Mouse (Mus musculus) myocyte (in vitro differentiated cells): ENCODE measurements around the gene Cltrn. TPM values are rescaled to one million over a fixed set of nuclear protein-coding genes. Genes with fewer than 3 reads are reported as not detected.

ENCODE experiments used
- H3K27me3 ChIP-seq: one replicate; pipeline ENCODE4 v1.6.1; 2011; ENCODE audit not compliant: control insufficient read depth, insufficient read depth, insufficient read length
- H3K36me3 ChIP-seq: one replicate; pipeline ENCODE4 v1.6.1; 2011; ENCODE audit not compliant: control insufficient read depth, insufficient read depth
- H3K4me2 ChIP-seq: one replicate; pipeline ENCODE4 v1.6.1; 2011; ENCODE audit warnings: low read depth, control low read depth
- H3K4me3 ChIP-seq: one replicate; pipeline ENCODE4 v1.5.1; 2011; ENCODE audit warnings: mild to moderate bottlenecking, control low read depth, moderate library complexity
- H3K79me2 ChIP-seq: one replicate; pipeline ENCODE4 v1.6.1; 2011; ENCODE audit not compliant: control insufficient read depth, insufficient read depth
- H3ac ChIP-seq: one replicate; pipeline ENCODE4 v1.6.1; 2011; ENCODE audit not compliant: control insufficient read depth, insufficient read length
- CEBPB ChIP-seq: IDR thresholded peaks from 2 replicates; pipeline ENCODE4 v1.6.1; 2011; ENCODE audit warnings: mild to moderate bottlenecking, moderate library complexity; ENCODE audit not compliant: poor library complexity, insufficient read depth, severe bottlenecking
- E2F4 ChIP-seq: IDR thresholded peaks from one replicate; pipeline ENCODE4 v1.6.1; 2011; ENCODE audit warnings: mild to moderate bottlenecking, control low read depth, moderate library complexity; ENCODE audit not compliant: insufficient read depth
- MAX ChIP-seq: IDR thresholded peaks from one replicate; pipeline ENCODE4 v1.6.1; 2011; ENCODE audit warnings: low read depth, mild to moderate bottlenecking, control low read depth
- MYOD1 ChIP-seq, 3 experiments: IDR thresholded peaks; one replicate each; pipeline ENCODE4 v1.6.1; 2011; ENCODE audit warnings: control low read depth in 2 of 3, low read depth in 2 of 3, mild to moderate bottlenecking in 2 of 3, moderate library complexity in 1 of 3; ENCODE audit not compliant: insufficient read length in 2 of 3, control insufficient read depth in 1 of 3
- MYOG ChIP-seq, 3 experiments: IDR thresholded peaks; one replicate each; pipeline ENCODE4 v1.6.1; 2011; ENCODE audit warnings: control low read depth in 2 of 3, low read depth in 2 of 3, mild to moderate bottlenecking in 2 of 3; ENCODE audit not compliant: insufficient read length in 2 of 3, control insufficient read depth in 1 of 3, insufficient read depth in 1 of 3
- POLR2A ChIP-seq: IDR thresholded peaks from one replicate; pipeline ENCODE4 v1.6.1; 2011; ENCODE audit warnings: low read depth, mild to moderate bottlenecking, control low read depth, moderate library complexity; ENCODE audit not compliant: insufficient read length
- POLR2AphosphoS2 ChIP-seq: IDR thresholded peaks from one replicate; pipeline ENCODE4 v1.6.1; 2011; ENCODE audit warnings: low read depth, control low read depth; ENCODE audit not compliant: insufficient read length
- REST ChIP-seq: IDR thresholded peaks from one replicate; pipeline ENCODE4 v1.6.1; 2011; ENCODE audit warnings: mild to moderate bottlenecking, control low read depth, moderate library complexity; ENCODE audit not compliant: insufficient read depth, insufficient read length
- SRF ChIP-seq: IDR thresholded peaks from one replicate; pipeline ENCODE4 v1.6.1; 2011; ENCODE audit warnings: low read depth; ENCODE audit not compliant: control insufficient read depth, insufficient read length
- TCF12 ChIP-seq: IDR thresholded peaks from one replicate; pipeline ENCODE4 v1.6.1; 2011; ENCODE audit warnings: mild to moderate bottlenecking, control low read depth; ENCODE audit not compliant: poor library complexity, insufficient read depth, severe bottlenecking
- TCF3 ChIP-seq: IDR thresholded peaks from one replicate; pipeline ENCODE4 v1.6.1; 2011; ENCODE audit warnings: low read depth, control low read depth; ENCODE audit not compliant: insufficient read length
- USF1 ChIP-seq: IDR thresholded peaks from one replicate; pipeline ENCODE4 v1.6.1; 2011; ENCODE audit warnings: low read depth, mild to moderate bottlenecking, control low read depth, moderate library complexity
- polyA plus RNA-seq: library from polyadenylated mRNA; unstranded; fragments of >200 nt; fragmentation: generic; extraction: Trizol; gene quantifications from one replicate; pipeline ENCODE4 v1.2.1, GENCODE M21; 2012; ENCODE audit warnings: missing spikeins

The Cltrn gene
- not detected for polyA plus RNA-seq

DNA sequence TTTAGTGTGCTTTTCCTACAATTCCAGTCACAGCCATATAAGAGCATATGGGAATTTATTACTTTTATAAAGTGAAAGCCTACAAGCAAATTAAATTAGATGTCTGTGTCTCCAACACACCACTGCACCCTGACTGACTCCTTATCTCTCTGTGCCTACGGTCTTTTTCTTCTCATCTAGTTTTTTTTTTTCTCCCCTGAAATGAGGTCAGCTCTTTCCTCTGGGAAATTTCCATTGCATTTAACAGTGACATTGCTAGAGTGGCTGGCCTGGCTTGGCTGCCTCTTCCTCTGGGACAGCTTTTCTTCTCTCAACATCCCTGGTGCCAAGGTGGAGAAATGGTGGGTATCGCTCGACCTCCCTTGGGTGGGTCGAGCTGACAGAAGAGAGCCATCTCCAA, at the start of gene Cltrn:
TSS of gene Cltrn (plus strand) at position 249 of the 400 bp plus-strand sequence.
- H3K79me2 ChIP-seq: no peaks in the 10 kb centered on the region
- H3K27me3 ChIP-seq: no peaks in the 10 kb centered on the region
- TF ChIP-seq USF1 (no peak), CEBPB (no peak), POLR2AphosphoS2 (no peak), POLR2A (no peak), MYOD1 (IDR thresholded peaks at IDR 0.05; ENCODE audit: control insufficient read depth in 1 of 3, insufficient read length in 2 of 3, low read depth in 2 of 3) (no peak), TCF12 (no peak), SRF (no peak), TCF3 (no peak), REST (no peak), E2F4 (no peak), MAX (no peak), MYOG (IDR thresholded peaks at IDR 0.05; ENCODE audit: control insufficient read depth in 1 of 3, insufficient read depth in 1 of 3, insufficient read length in 2 of 3, low read depth in 2 of 3) (no peak)
- H3K36me3 ChIP-seq: no peaks in the 10 kb centered on the region
- H3K4me2 ChIP-seq: no peak within 1 kb of the TSS
- no peak within 1 kb of the TSS for H3K4me3 ChIP-seq
- no peak within 1 kb of the TSS for H3ac ChIP-seq

DNA sequence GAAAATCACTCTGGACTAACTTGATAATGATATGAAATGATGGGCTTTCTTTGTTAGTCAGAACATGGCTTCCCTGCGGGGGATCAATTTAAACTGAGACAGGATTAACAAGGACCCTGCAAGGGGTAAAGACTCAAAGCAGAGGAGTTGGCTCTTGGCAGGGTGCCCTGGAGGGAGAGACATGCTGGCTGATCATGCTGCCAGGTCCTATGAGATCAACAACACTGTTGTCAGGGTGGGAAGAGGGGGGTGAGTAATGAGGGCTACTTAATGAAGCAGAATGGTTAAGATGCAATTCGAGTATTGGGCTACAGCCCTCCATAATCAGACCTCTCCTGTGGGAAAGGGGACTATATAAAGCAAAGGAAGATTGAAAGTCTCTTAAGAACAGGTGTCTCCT, 49.7 kb upstream of the Cltrn start:
- Histone ChIP-seq H3K79me2 (no peaks in the 10 kb centered on the region), H3K4me2 (no peak overlapping the region), H3K36me3 (no peaks in the 10 kb centered on the region), H3K4me3 (no peak overlapping the region), H3ac (no peak overlapping the region), H3K27me3 (no peaks in the 10 kb centered on the region)
- TF ChIP-seq POLR2AphosphoS2 (no peak), TCF12 (no peak), POLR2A (no peak), USF1 (no peak), MAX (no peak), REST (no peak), MYOD1 (IDR thresholded peaks at IDR 0.05; ENCODE audit: control insufficient read depth in 1 of 3, insufficient read length in 2 of 3, low read depth in 2 of 3) (no peak), MYOG (IDR thresholded peaks at IDR 0.05; ENCODE audit: control insufficient read depth in 1 of 3, insufficient read depth in 1 of 3, insufficient read length in 2 of 3, low read depth in 2 of 3) (no peak), E2F4 (no peak), TCF3 (no peak), CEBPB (no peak), SRF (no peak)

DNA sequence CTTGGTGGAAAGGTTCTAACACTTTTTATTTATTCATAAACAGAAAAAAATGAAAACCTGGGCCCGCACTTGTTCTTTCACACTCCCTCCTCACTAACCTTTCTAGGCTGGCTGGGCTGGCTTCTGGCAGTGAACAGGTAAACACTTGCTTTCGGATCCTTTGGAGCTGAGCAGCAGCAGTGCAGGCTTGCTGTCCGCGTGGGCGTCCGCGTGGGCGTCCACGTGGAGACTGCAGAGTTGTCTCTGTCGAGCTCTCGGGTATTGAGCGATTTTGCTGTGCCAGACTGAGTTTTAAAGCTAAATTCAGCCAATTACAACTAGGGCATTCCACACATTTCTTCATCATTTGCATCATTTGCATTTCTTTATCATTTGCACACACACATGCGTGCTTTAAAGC, 46.6 kb upstream of the Cltrn start:
- Histone ChIP-seq H3ac (no peak overlapping the region), H3K4me2 (no peak overlapping the region), H3K36me3 (no peaks in the 10 kb centered on the region), H3K27me3 (no peaks in the 10 kb centered on the region), H3K79me2 (no peaks in the 10 kb centered on the region), H3K4me3 (no peak overlapping the region)
- no peak for TF ChIP-seq MYOD1 (IDR thresholded peaks at IDR 0.05; ENCODE audit: control insufficient read depth in 1 of 3, insufficient read length in 2 of 3, low read depth in 2 of 3)
- TF ChIP-seq POLR2A: no peak
- no peak for TF ChIP-seq TCF12
- no peak for TF ChIP-seq SRF
- TF ChIP-seq TCF3: no peak
- no peak for TF ChIP-seq REST
- TF ChIP-seq CEBPB: no peak
- no peak for TF ChIP-seq POLR2AphosphoS2
- TF ChIP-seq MYOG (IDR thresholded peaks at IDR 0.05; ENCODE audit: control insufficient read depth in 1 of 3, insufficient read depth in 1 of 3, insufficient read length in 2 of 3, low read depth in 2 of 3): no peak
- no peak for TF ChIP-seq MAX
- TF ChIP-seq E2F4: no peak
- no peak for TF ChIP-seq USF1

DNA sequence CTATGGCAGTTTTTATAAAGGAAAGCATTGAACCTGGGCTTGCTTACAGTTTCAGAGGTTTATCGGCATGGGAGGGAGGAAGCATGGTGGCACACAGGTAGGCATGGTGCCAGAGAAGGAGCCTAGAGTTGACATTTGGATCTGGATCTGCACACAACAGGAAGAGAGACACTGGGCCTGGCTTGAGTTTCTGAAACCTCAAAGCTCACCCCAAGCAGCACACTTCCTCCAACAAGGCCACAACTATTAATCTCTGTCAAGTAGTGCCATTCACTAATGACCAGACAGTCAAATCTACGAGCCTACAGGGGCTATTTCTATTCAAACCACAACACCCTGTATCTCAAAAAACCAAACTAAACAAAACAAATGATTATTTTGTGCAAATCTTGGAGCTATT, 41.9 kb upstream of the Cltrn start:
- Histone ChIP-seq H3K4me2 (no peak overlapping the region), H3ac (no peak overlapping the region), H3K4me3 (no peak overlapping the region), H3K27me3 (no peaks in the 10 kb centered on the region), H3K36me3 (no peaks in the 10 kb centered on the region), H3K79me2 (no peaks in the 10 kb centered on the region)
- TF ChIP-seq MYOD1 (IDR thresholded peaks at IDR 0.05; ENCODE audit: control insufficient read depth in 1 of 3, insufficient read length in 2 of 3, low read depth in 2 of 3) (no peak), SRF (no peak), E2F4 (no peak), MAX (no peak), POLR2AphosphoS2 (no peak), CEBPB (no peak), REST (no peak), TCF12 (no peak), USF1 (no peak), TCF3 (no peak)

DNA sequence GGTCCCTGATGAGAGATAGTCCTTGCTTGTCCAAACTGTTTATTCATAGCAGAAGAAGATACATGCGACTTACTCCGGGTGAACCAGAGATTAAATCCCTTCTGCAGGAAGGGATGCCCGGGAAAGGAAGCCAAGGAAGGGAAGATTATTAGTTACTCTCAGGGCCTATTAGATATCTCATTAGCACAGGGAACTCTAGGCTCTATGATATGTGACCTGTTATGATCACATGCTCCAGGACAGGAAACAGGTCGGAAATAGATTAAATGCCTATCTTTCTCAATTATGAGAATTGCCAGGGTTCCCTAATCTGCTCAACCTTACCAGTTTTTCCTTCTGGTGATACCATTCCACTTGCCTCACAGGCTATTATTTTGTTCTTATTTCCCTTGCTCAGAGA, 32.9 kb upstream of the Cltrn start:
- TF ChIP-seq CEBPB: no peak
- TF ChIP-seq MYOG (IDR thresholded peaks at IDR 0.05; ENCODE audit: control insufficient read depth in 1 of 3, insufficient read depth in 1 of 3, insufficient read length in 2 of 3, low read depth in 2 of 3): no peak
- no peak for TF ChIP-seq POLR2A
- TF ChIP-seq MAX: no peak
- no peak for TF ChIP-seq MYOD1 (IDR thresholded peaks at IDR 0.05; ENCODE audit: control insufficient read depth in 1 of 3, insufficient read length in 2 of 3, low read depth in 2 of 3)
- no peak for TF ChIP-seq E2F4
- TF ChIP-seq USF1: no peak
- TF ChIP-seq REST: no peak
- TF ChIP-seq SRF: no peak
- TF ChIP-seq TCF12: no peak
- H3K4me2 ChIP-seq: no peak overlapping the region

More for the DNA sequence above, 32.9 kb upstream of the Cltrn start:
- Histone ChIP-seq H3K79me2 (no peaks in the 10 kb centered on the region), H3K36me3 (no peaks in the 10 kb centered on the region), H3K27me3 (no peaks in the 10 kb centered on the region), H3ac (no peak overlapping the region), H3K4me3 (no peak overlapping the region)
